In genomic region chr12:72674079-72674797, GRCm38 (mm10) we compare ENCODE assay signal across 19 mouse cellular contexts. TPM values are rescaled to one million over a fixed set of nuclear protein-coding genes. Genes with fewer than 3 reads are reported as not detected.
DNase-seq lines count a peak whose midpoint lies in the region; ATAC-seq and TF ChIP-seq lines count a peak whose summit lies in the region.
"Had no signal": no experiment of that assay in that cellular context is flagged by ENCODE, and none has a peak within 500 bp of the region (broad histone marks: within the 10 kb centered on the region; RNA-seq: fewer than 3 reads in every experiment).

No protein-coding gene starts in this region.

- intact Hi-C loops in gastrocnemius, adult 2 months (cut with DNase I) = loop anchor here (5.0 kb wide), 1 partner anchor 142 kb away; no protein-coding TSS in a partner anchor

- H3K4me2 ChIP-seq in lung, embryonic 15.5 days = no peak overlapping the region
- no peak overlapping the region for H3K4me2 ChIP-seq in hindbrain, postnatal 0 days (ENCODE audit: low read depth, low read length)
- H3K4me2 ChIP-seq: liver, embryonic 15.5 days; neural tube, embryonic 15.5 days had no signal

- no peak for DNase-seq in gastrocnemius, adult 2 months
- no peak for DNase-seq in gastrocnemius, adult 8-10 months (ENCODE audit: low spot score in 2 of 2)
- DNase-seq in 3T3-L1 (ENCODE audit: low read depth, low spot score) = peak; percentile 53
- peak; percentile 94 for DNase-seq in fat pad, adult 2 months (ENCODE audit: extremely low read depth, low read depth, low spot score)
- no peak for DNase-seq in urinary bladder, adult 2 months (ENCODE audit: low spot score)
- DNase-seq in hindbrain, postnatal 0 days (ENCODE audit: low spot score) = no peak
- no peak for DNase-seq in urinary bladder, postnatal 36 days (ENCODE audit: low spot score in 2 of 2)
- DNase-seq: B cell, adult 2 months; cerebellum, adult 2 months; layer of hippocampus, adult 9-11 months had no signal

- H3K9me3 ChIP-seq in lung, embryonic 15.5 days = no peaks in the 10 kb centered on the region
- no peaks in the 10 kb centered on the region for H3K9me3 ChIP-seq in hindbrain, postnatal 0 days (ENCODE audit: low read length)
- H3K9me3 ChIP-seq: liver, embryonic 15.5 days; neural tube, embryonic 15.5 days had no signal

- peak overlapping the region; percentile 48 for H3K4me3 ChIP-seq in gastrocnemius, adult 2 months
- H3K4me3 ChIP-seq in lung, embryonic 15.5 days = no peak overlapping the region
- H3K4me3 ChIP-seq in hindbrain, postnatal 0 days (ENCODE audit: low read length) = no peak overlapping the region
- H3K4me3 ChIP-seq: liver, embryonic 15.5 days; neural tube, embryonic 15.5 days had no signal

- no peaks in the 10 kb centered on the region for H3K27me3 ChIP-seq in lung, embryonic 15.5 days
- H3K27me3 ChIP-seq in hindbrain, postnatal 0 days (ENCODE audit: insufficient read depth, low read length) = no peaks in the 10 kb centered on the region
- H3K27me3 ChIP-seq: liver, embryonic 15.5 days; neural tube, embryonic 15.5 days had no signal

- 66% methylated on average over 7 of the region's 7 CpGs for WGBS in lung, embryonic 15.5 days
- 83% methylated on average over 7 of the region's 7 CpGs for WGBS in hindbrain, postnatal 0 days

- 0 out of 2 replicates have a peak, but pooled peaks have one; percentile 23 for ATAC-seq in lung, embryonic 15.5 days (ENCODE audit: borderline replicate concordance, extremely low read depth, low FRiP score, low TSS enrichment)
- no peak for ATAC-seq in hindbrain, postnatal 0 days
- ATAC-seq: hindbrain, embryonic 16.5 days; midbrain, embryonic 16.5 days had no signal

- TF ChIP-seq CTCF in gastrocnemius, adult 2 months (IDR thresholded peaks at IDR 0.05) = no peak
- no peak for TF ChIP-seq CTCF in hindbrain, postnatal 0 days (IDR thresholded peaks at IDR 0.05; ENCODE audit: low read depth)

- no peak overlapping the region for H3K9ac ChIP-seq in lung, embryonic 15.5 days
- no peak overlapping the region for H3K9ac ChIP-seq in hindbrain, postnatal 0 days (replicated peaks; ENCODE audit: low read length)
- H3K9ac ChIP-seq: liver, embryonic 15.5 days; neural tube, embryonic 15.5 days had no signal

- H3K27ac ChIP-seq in gastrocnemius, adult 2 months = peak overlapping the region; percentile 70
- H3K27ac ChIP-seq in lung, embryonic 15.5 days = peak overlapping the region; percentile 18; the same call in 1 of the 2 replicates
- H3K27ac ChIP-seq in hindbrain, postnatal 0 days = no peak overlapping the region
- H3K27ac ChIP-seq: kidney, postnatal 0 days; liver, embryonic 15.5 days; neural tube, embryonic 15.5 days had no signal

- no peaks in the 10 kb centered on the region for H3K36me3 ChIP-seq in lung, embryonic 15.5 days
- H3K36me3 ChIP-seq in hindbrain, postnatal 0 days (ENCODE audit: insufficient read depth, low read length) = no peaks in the 10 kb centered on the region
- H3K36me3 ChIP-seq: liver, embryonic 15.5 days; neural tube, embryonic 15.5 days had no signal

- peaks cover 10% of the 10 kb centered on the region for H3K4me1 ChIP-seq in lung, embryonic 15.5 days
- H3K4me1 ChIP-seq in hindbrain, postnatal 0 days (ENCODE audit: insufficient read depth, low read length) = no peaks in the 10 kb centered on the region
- H3K4me1 ChIP-seq: liver, embryonic 15.5 days; neural tube, embryonic 15.5 days had no signal

RNA-seq across cellular contexts. Expression of gene Dhrs7, which starts 9.5 kb away (rescaled TPM):
- total RNA-seq in gastrocnemius, adult 2 months (2021) = 10 to 100 TPM; 11.7 to 22.5 TPM
- total RNA-seq in gastrocnemius, adult 8-10 months (2022) = 10 to 100 TPM; 12.6 to 18.1 (median 15.7) TPM
- polyA plus RNA-seq in lung, embryonic 15.5 days (2015; fragmentation: Nextera tagmentation; extraction: Ambion mirVana) = 49.6 and 57.6 TPM in 2 replicates
- polyA plus RNA-seq in urinary bladder, adult 2 months (2012; rRNA removed) = 88.7 and 94.8 TPM in 2 replicates
- total RNA-seq in hindbrain, postnatal 0 days (2014; rRNA removed) = 14.4 and 14.7 TPM in 2 replicates
- polyA plus RNA-seq in hindbrain, postnatal 0 days (2015; fragmentation: Nextera tagmentation; extraction: Ambion mirVana) = 31.9 and 34.6 TPM in 2 replicates

RNA-seq across cellular contexts. Expression of gene Gm4756, which starts 24.8 kb away (rescaled TPM):
- total RNA-seq in gastrocnemius, adult 2 months (2021) = not detected
- not detected for total RNA-seq in gastrocnemius, adult 8-10 months (2022)
- not detected in 2 replicates for polyA plus RNA-seq in lung, embryonic 15.5 days (2015; fragmentation: Nextera tagmentation; extraction: Ambion mirVana)
- not detected in 2 replicates for polyA plus RNA-seq in urinary bladder, adult 2 months (2012; rRNA removed)
- not detected in 2 replicates for total RNA-seq in hindbrain, postnatal 0 days (2014; rRNA removed)
- polyA plus RNA-seq in hindbrain, postnatal 0 days (2015; fragmentation: Nextera tagmentation; extraction: Ambion mirVana) = not detected in 2 replicates
- total RNA-seq: left cerebral cortex, postnatal 36 days had no signal
- polyA plus RNA-seq: cerebellum, adult 2 months; forebrain, embryonic 11.5 days; hindbrain, embryonic 16.5 days; kidney, postnatal 0 days; liver, embryonic 15.5 days; midbrain, embryonic 16.5 days; neural tube, embryonic 15.5 days; spleen, adult 2 months had no signal

Comparison
In these comparisons a context has a peak if more than half of its experiments do, and no peak if none do; other contexts are left out.
1. DNase-seq: peak in 3T3-L1 (single experiment) and fat pad, adult 2 months (single experiment); none in gastrocnemius, adult 2 months (single experiment), gastrocnemius, adult 8-10 months (0 of 2), urinary bladder, adult 2 months (single experiment), hindbrain, postnatal 0 days (single experiment) and urinary bladder, postnatal 36 days (0 of 2).